Mouse (Mus musculus) heart, adult 8-10 months (tissue): Measurements from ENCODE around the gene Dlgap4. TPM values are rescaled to one million over a fixed set of nuclear protein-coding genes. Genes with fewer than 3 reads are reported as not detected.

Source experiments
- DNase-seq: peaks from one replicate; pipeline ENCODE4 v3.0.0; 2022; ENCODE audit warnings: low spot score
- total RNA-seq, 4 experiments: library from RNA; stranded (reverse); gene quantifications; 2 replicates each; pipeline ENCODE4 v1.2.4; 2022

Gene Dlgap4
- total RNA-seq, 4 experiments from 2014 or later, result 29.1 to 42.6 (median 32.1) TPM

GRCm38 (mm10) chr2:156658751-156659150 lies 45.2 kb downstream of the Dlgap4 start:
- no peak for DNase-seq

GRCm38 (mm10) chr2:156659981-156660380 lies 46.5 kb downstream of the Dlgap4 start:
- no peak for DNase-seq

- DNase-seq, result no peak
Measured at GRCm38 (mm10) chr2:156663162-156663561, 49.7 kb downstream of the Dlgap4 start.

GRCm38 (mm10) chr2:156664407-156664806 lies 50.9 kb downstream of the Dlgap4 start:
- no peak for DNase-seq

- DNase-seq, result no peak
Measured at GRCm38 (mm10) chr2:156664993-156665518, 51.6 kb downstream of the Dlgap4 start.

- no peak for DNase-seq
Measured at GRCm38 (mm10) chr2:156665620-156666196, 52.2 kb downstream of the Dlgap4 start.

GRCm38 (mm10) chr2:156666231-156666630 lies 52.7 kb downstream of the Dlgap4 start:
- DNase-seq, result no peak

- no peak for DNase-seq
Measured at GRCm38 (mm10) chr2:156667290-156667689, 53.8 kb downstream of the Dlgap4 start.

GRCm38 (mm10) chr2:156668625-156669024 lies 55.1 kb downstream of the Dlgap4 start:
- DNase-seq, result no peak

- no peak for DNase-seq
Measured at GRCm38 (mm10) chr2:156673307-156673706, 59.8 kb downstream of the Dlgap4 start.

GRCm38 (mm10) chr2:156673881-156674669 lies 60.6 kb downstream of the Dlgap4 start:
- no peak for DNase-seq

GRCm38 (mm10) chr2:156676885-156677284 lies 63.4 kb downstream of the Dlgap4 start:
- no peak for DNase-seq

- DNase-seq, result no peak
Measured at GRCm38 (mm10) chr2:156678112-156678511, 64.6 kb downstream of the Dlgap4 start.

GRCm38 (mm10) chr2:156682965-156683364 lies 69.5 kb downstream of the Dlgap4 start:
- DNase-seq, result no peak

GRCm38 (mm10) chr2:156685999-156686398 lies 72.5 kb downstream of the Dlgap4 start:
- DNase-seq, result no peak

- DNase-seq, result no peak
Measured at GRCm38 (mm10) chr2:156686754-156687153, 73.2 kb downstream of the Dlgap4 start.

- no peak for DNase-seq
Measured at GRCm38 (mm10) chr2:156688604-156689003, 75.1 kb downstream of the Dlgap4 start.

- DNase-seq, result no peak
Measured at GRCm38 (mm10) chr2:156690833-156691232, 77.3 kb downstream of the Dlgap4 start.

- no peak for DNase-seq
Measured at GRCm38 (mm10) chr2:156691746-156692145, 78.2 kb downstream of the Dlgap4 start.

- DNase-seq, result no peak
Measured at GRCm38 (mm10) chr2:156693241-156693807, 79.8 kb downstream of the Dlgap4 start.

GRCm38 (mm10) chr2:156697261-156697660 lies 83.8 kb downstream of the Dlgap4 start:
- no peak for DNase-seq

- DNase-seq, result peak; percentile 25
Measured at GRCm38 (mm10) chr2:156698168-156698567, 84.7 kb downstream of the Dlgap4 start.

- peak; percentile 79 for DNase-seq
Measured at GRCm38 (mm10) chr2:156705473-156705872, 92.0 kb downstream of the Dlgap4 start.
